Mouse (Mus musculus) lung, embryonic 14.5 days (tissue): ENCODE data around the gene Wdr35. TPM values are rescaled to one million over a fixed set of nuclear protein-coding genes. Genes with fewer than 3 reads are reported as not detected.

ENCODE experiments used
- ATAC-seq: fragments of 200-750 bp; cut with Nextera tagmentation; 2 replicates; pipeline ENCODE4 v1.8.0; 2017; ENCODE audit warnings: mild to moderate bottlenecking, moderate TSS enrichment, moderate library complexity; ENCODE audit not compliant: insufficient read depth
- DNase-seq: peaks from one replicate; pipeline ENCODE4 v3.0.0-alpha.2; 2015
- H3K27ac ChIP-seq: fragments of 300-500 bp; sonication (generic); 2 replicates; pipeline ENCODE4 v1.5.1; 2014; ENCODE audit warnings: low read depth, mild to moderate bottlenecking, moderate library complexity
- H3K27me3 ChIP-seq: fragments of 300-500 bp; sonication (generic); 2 replicates; pipeline ENCODE4 v1.6.1; 2014; ENCODE audit warnings: low read length, control low read depth; ENCODE audit not compliant: insufficient read depth
- H3K36me3 ChIP-seq: fragments of 300-500 bp; sonication (generic); 2 replicates; pipeline ENCODE4 v1.6.1; 2014; ENCODE audit warnings: control low read depth; ENCODE audit not compliant: insufficient read depth
- H3K4me1 ChIP-seq: fragments of 300-500 bp; sonication (generic); 2 replicates; pipeline ENCODE4 v1.6.1; 2014; ENCODE audit warnings: antibody characterized with exemption, control low read depth; ENCODE audit not compliant: insufficient read depth
- H3K4me2 ChIP-seq: fragments of 300-500 bp; sonication (generic); 2 replicates; pipeline ENCODE4 v1.6.1; 2014; ENCODE audit warnings: mild to moderate bottlenecking
- H3K4me3 ChIP-seq: fragments of 300-500 bp; sonication (generic); 2 replicates; pipeline ENCODE4 v1.5.1; 2014; ENCODE audit warnings: low read depth, low read length
- H3K9ac ChIP-seq: fragments of 300-500 bp; sonication (generic); 2 replicates; pipeline ENCODE4 v1.6.1; 2014
- H3K9me3 ChIP-seq: fragments of 300-500 bp; sonication (generic); 2 replicates; pipeline ENCODE4 v1.6.1; 2016; ENCODE audit warnings: low read depth, low read length, control low read depth
- CTCF ChIP-seq: IDR thresholded peaks from 2 replicates; pipeline ENCODE4 v1.5.1; 2016; ENCODE audit warnings: antibody characterized with exemption, low read depth
- WGBS: fragments of 180-500 bp; shearing (Covaris S2); extraction: QIAGEN DNeasy Blood & Tissue Kit; methylation state at CpG from one replicate; pipeline ENCODE4 v1.1.7; 2014; 5-methylcytosine and 5-hydroxymethylcytosine counted together
- polyA plus RNA-seq: library from polyadenylated mRNA; unstranded; fragments of >200 nt; fragmentation: Nextera tagmentation; extraction: Ambion mirVana; gene quantifications from 2 replicates; pipeline ENCODE4 v1.2.1, GENCODE M21; 2014

Gene Wdr35
- polyA plus RNA-seq, 1 experiment from 2014 or later = 20.4 TPM

DNA sequence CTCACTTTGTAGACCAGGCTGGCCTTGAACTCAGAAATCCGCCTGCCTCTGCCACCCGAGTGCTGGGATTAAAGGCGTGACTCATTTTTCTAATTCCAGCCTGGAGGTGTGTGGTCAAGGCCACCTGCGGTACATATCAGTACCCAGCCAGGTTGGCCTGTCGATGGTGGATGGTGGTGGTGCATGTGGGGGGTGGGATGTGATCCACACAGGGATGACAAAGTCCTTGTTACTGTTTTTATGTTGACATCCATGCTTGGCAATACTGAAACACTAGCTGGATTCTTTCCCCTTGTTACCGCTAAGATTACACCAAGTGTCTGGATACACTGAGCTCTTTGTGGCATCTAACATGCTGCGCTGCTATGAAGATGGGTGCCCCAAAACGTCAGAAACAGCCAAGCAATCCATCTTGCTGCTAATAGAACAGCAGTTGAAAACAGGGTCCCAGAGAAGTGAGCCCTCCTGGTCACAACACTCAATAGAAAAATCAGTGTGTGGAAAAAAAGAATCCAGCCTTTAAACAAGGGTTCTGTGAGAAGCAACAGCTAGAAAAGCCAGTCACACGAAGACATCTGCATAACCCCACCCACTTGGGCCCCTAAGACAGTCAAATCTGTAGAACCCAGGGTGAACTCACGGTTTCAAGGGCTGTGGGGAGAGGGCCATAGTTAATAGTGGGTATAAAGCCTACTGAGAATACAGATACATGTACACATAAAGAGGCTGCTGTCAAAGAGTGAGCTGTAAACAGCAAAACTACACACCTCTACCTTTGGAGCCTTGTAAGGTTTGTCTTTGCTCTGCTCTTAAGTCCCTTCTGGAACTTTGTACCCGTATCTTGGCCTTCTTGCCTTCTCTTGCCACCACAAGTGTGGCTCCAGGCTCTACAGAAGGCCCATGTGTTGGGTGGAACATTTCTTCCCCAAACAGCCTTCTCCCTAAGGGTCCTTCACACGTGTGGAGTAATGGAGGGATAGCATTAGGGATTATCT, 33.4 kb upstream of the Wdr35 start:
- ATAC-seq = no peak
- no peak for DNase-seq
- no peak overlapping the region for H3K4me3 ChIP-seq
- no peaks in the 10 kb centered on the region for H3K27me3 ChIP-seq
- TF ChIP-seq CTCF = no peak
- H3K36me3 ChIP-seq = peaks cover 44% of the 10 kb centered on the region
- H3K4me1 ChIP-seq = no peaks in the 10 kb centered on the region
- 62% methylated on average over 12 of the region's 12 CpGs for WGBS
- no peak overlapping the region for H3K4me2 ChIP-seq
- H3K9me3 ChIP-seq = no peaks in the 10 kb centered on the region
- no peak overlapping the region for H3K27ac ChIP-seq
- no peak overlapping the region for H3K9ac ChIP-seq

DNA sequence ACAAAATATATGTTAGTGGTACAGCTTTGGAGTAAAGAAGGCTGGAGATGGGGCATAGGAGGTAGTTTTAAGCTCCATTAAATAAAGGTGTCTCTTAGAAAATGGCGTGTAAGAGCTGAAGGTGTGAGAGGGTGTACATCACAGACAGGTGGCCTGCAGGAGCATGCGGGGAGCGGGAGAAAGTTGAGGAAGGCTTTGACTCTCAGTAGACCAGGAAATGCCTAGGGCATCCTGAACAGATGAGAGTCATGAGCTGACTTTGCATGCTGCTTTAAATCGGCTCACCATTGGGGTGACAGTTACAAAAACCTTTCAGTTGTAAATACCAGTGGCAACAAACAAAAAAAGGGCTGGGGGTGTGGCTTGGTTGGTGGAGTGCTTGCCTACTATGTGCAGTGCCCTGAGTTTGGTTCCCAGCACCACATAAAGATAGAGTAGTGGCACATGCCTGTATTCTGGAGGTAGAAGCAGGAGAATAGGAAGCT, 32.5 kb upstream of the Wdr35 start:
- DNase-seq = no peak
- no peak for ATAC-seq
- WGBS = 71% methylated on average over 4 of the region's 4 CpGs

DNA sequence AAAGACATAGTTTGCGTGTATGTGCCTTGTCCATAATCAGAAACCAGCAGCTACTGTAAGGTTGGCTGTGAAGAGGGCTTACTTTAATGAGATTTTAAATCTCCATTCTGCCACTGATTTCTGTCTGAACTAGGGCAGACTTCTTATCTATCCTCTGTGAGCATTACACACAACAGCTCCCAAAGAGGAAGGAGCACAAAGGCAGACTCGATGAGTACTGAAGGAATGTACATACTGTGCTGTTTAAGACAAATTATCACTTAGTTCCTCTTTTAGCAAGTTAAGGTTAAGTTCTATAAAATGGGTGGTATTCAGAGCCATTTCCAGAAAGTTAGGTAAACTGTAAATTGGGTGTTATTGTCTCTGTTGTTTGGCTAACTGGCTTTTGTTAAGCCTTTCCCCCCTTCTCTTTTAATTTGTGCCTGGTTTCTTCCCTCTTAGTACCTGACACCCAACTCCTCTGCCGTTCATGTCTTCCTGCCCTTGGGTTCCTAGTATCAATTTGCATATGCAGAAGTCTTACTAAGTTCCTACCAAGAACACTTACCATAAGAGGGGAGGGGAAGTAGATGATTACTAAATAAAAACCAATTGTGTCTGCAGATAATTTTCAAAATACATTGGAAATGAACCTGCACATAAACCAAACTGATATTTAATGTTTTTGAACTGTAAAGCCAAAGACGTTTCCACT, 31.8 kb upstream of the Wdr35 start:
- no peaks in the 10 kb centered on the region for H3K27me3 ChIP-seq
- ATAC-seq (no peak), DNase-seq (no peak)
- H3K4me2 ChIP-seq = no peak overlapping the region
- H3K4me3 ChIP-seq = no peak overlapping the region
- no peaks in the 10 kb centered on the region for H3K4me1 ChIP-seq
- H3K27ac ChIP-seq = no peak overlapping the region
- no peak for TF ChIP-seq CTCF
- H3K36me3 ChIP-seq = peaks cover 29% of the 10 kb centered on the region
- 57% methylated on average over 4 of the region's 4 CpGs for WGBS
- no peaks in the 10 kb centered on the region for H3K9me3 ChIP-seq
- no peak overlapping the region for H3K9ac ChIP-seq

More for the DNA sequence above, 32.5 kb upstream of the Wdr35 start:
- no peaks in the 10 kb centered on the region for H3K4me1 ChIP-seq
- no peaks in the 10 kb centered on the region for H3K27me3 ChIP-seq
- H3K9ac ChIP-seq = no peak overlapping the region
- no peaks in the 10 kb centered on the region for H3K9me3 ChIP-seq
- no peak overlapping the region for H3K4me2 ChIP-seq
- TF ChIP-seq CTCF = no peak
- H3K27ac ChIP-seq = no peak overlapping the region
- peaks cover 36% of the 10 kb centered on the region for H3K36me3 ChIP-seq
- H3K4me3 ChIP-seq = no peak overlapping the region

DNA sequence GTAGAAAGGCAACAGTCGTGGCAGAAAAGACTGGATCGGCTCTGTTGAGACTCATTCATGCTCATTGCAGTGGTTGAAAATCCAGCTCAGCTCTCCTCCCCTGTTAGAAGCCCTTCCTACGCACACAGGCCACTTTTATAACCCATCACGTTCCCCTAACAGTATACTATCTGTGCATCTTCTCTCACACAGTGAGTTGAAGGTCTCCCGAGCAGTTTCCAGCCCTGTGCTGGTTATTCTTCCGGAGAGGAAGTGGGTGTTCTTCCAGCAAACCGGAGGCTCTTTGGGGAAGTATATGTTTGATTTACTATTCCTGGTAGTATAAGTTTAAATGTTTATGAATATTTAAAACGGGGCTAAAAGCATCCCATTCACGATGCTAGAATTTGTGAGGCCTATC, 26.5 kb upstream of the Wdr35 start:
- TF ChIP-seq CTCF = no peak
- H3K27ac ChIP-seq = no peak overlapping the region
- H3K9me3 ChIP-seq = no peaks in the 10 kb centered on the region
- H3K4me2 ChIP-seq = peak overlapping the region; percentile 96
- DNase-seq (no peak), ATAC-seq (no peak)
- no peaks in the 10 kb centered on the region for H3K36me3 ChIP-seq
- WGBS = 41% methylated on average over 9 of the region's 9 CpGs
- peak overlapping the region; percentile 48; the same call in 1 of the 2 replicates for H3K4me3 ChIP-seq
- peak overlapping the region; percentile 52 for H3K9ac ChIP-seq
- H3K27me3 ChIP-seq = no peaks in the 10 kb centered on the region
- H3K4me1 ChIP-seq = no peaks in the 10 kb centered on the region

DNA sequence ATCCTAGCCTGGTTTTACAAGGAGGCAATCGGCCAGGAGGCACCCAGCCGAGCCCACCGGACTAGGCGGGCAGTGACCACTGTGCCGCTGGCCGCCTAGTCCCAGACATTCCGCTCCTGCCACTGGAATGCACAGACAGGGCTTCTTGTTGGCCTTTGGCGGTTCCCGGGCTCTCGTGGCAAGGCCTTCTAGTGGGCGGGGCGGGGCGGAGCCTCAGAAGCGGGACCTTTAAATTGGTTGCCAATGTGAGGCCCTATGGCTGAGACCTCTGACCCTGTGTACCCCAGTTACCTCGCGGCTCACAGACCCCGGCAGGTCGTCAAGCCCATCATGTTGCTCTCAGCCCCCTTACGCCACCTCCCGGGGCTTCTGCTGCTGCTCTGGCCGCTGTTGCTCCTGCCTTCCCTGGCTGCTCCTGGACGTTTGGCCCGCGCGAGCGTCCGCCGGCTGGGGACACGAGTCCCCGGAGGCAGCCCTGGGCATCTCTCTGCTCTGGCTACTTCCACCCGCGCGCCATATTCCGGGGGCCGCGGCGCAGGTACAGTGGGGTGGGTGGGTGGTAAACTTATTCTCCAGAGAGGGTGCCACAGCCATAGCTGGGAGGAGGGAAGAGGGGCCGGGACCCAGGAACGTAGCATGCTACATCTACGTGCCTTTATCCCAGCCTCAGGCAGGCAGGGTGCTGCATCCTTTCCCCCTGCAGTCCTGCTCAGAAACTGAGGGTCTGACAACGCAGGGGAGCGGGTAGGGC, 25.8 kb upstream of the Wdr35 start, which contains the start of gene Matn3:
Gene Matn3, plus strand, starts transcription at position 216 of the 751 bp plus-strand sequence.
- no peaks in the 10 kb centered on the region for H3K27me3 ChIP-seq
- no peaks in the 10 kb centered on the region for H3K36me3 ChIP-seq
- TF ChIP-seq CTCF = no peak
- WGBS = under 1% methylated on average over 42 of the region's 42 CpGs
- H3K4me2 ChIP-seq = peak within 1 kb of the TSS; percentile 96
- peak within 1 kb of the TSS; percentile 52 for H3K9ac ChIP-seq
- DNase-seq = peak; percentile 81
- H3K4me3 ChIP-seq = peak within 1 kb of the TSS; percentile 48
- H3K9me3 ChIP-seq = no peaks in the 10 kb centered on the region
- peak; percentile 89 for ATAC-seq
- H3K27ac ChIP-seq = no peak within 1 kb of the TSS
- no peaks in the 10 kb centered on the region for H3K4me1 ChIP-seq

DNA sequence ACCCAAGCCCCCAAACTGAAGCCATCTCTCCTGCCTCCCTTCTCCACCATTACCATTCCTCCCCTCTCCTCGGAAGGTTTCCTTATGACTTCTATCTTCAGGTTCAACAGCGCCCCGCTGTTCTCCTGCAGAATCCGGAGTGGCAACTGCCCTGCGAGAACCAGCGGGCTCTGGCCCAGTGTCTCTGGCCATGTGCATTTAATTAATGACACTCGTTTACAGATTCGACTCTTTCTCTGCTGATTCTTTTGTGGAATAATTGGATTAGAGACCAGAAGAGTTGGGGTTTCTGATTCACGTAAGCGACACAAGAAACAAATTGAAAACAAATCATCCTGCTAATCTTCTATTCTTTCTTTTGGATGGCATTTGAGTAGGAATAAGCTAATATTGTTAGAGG, 20.6 kb upstream of the Wdr35 start:
- Histone ChIP-seq H3K36me3 (no peaks in the 10 kb centered on the region), H3K4me3 (no peak overlapping the region), H3K4me2 (no peak overlapping the region), H3K27ac (no peak overlapping the region), H3K9ac (no peak overlapping the region), H3K4me1 (no peaks in the 10 kb centered on the region), H3K9me3 (no peaks in the 10 kb centered on the region), H3K27me3 (no peaks in the 10 kb centered on the region)
- TF ChIP-seq CTCF = no peak
- WGBS = 81% methylated on average over 10 of the region's 10 CpGs
- no peak for DNase-seq
- ATAC-seq = no peak
